Mouse (Mus musculus) embryonic fibroblast, embryonic 13.5 days (primary cell): Measurements from ENCODE around the gene Kdm5b.

Experiments
- CTCF ChIP-seq: IDR thresholded peaks from 2 replicates; pipeline ENCODE4 v1.5.1; 2011; ENCODE audit warnings: mild to moderate bottlenecking, control low read depth, low read length, moderate library complexity, borderline replicate concordance; ENCODE audit not compliant: insufficient read depth
- POLR2A ChIP-seq: IDR thresholded peaks from 2 replicates; pipeline ENCODE4 v1.6.1; 2011; ENCODE audit warnings: low read depth, mild to moderate bottlenecking, control low read depth, low read length, moderate library complexity

GRCm38 (mm10) chr1:134570171-134570570, 10.2 kb downstream of the Kdm5b start:
- TF ChIP-seq CTCF (no peak), POLR2A (no peak)
